Mouse (Mus musculus): Measurements from ENCODE around the gene Gm49673.
"Not testable (repeated sequence)": the region's sequence is repeated elsewhere in the genome, so short reads cannot be mapped to it uniquely, and the experiment has no call there.

The Gm49673 gene

GRCm38 (mm10) chr17:8138116-8138515 is 9.5 kb downstream of the Gm49673 start:
- DNase-seq (ENCODE audit: low spot score in 2 of 2) = not testable (repeated sequence)

- DNase-seq (ENCODE audit: low spot score in 2 of 2) = not testable (repeated sequence)
Measured at GRCm38 (mm10) chr17:8130849-8131248, 16.7 kb downstream of the Gm49673 start.

GRCm38 (mm10) chr17:8129578-8129977 is 18.0 kb downstream of the Gm49673 start:
- DNase-seq (ENCODE audit: low spot score in 2 of 2) = not testable (repeated sequence)

- not testable (repeated sequence) for DNase-seq (ENCODE audit: low spot score in 2 of 2)
Measured at GRCm38 (mm10) chr17:8128326-8128993, 19.1 kb downstream of the Gm49673 start.

GRCm38 (mm10) chr17:8124586-8124985 is 23.0 kb downstream of the Gm49673 start:
- DNase-seq (ENCODE audit: low spot score in 2 of 2) = not testable (repeated sequence)

- DNase-seq (ENCODE audit: low spot score in 2 of 2) = not testable (repeated sequence)
Measured at GRCm38 (mm10) chr17:8122974-8123373, 24.6 kb downstream of the Gm49673 start.

GRCm38 (mm10) chr17:8116928-8117327 is 30.7 kb downstream of the Gm49673 start:
- DNase-seq (ENCODE audit: low spot score in 2 of 2) = not testable (repeated sequence)

- not testable (repeated sequence) for DNase-seq (ENCODE audit: low spot score in 2 of 2)
Measured at GRCm38 (mm10) chr17:8116378-8116777, 31.2 kb downstream of the Gm49673 start.

GRCm38 (mm10) chr17:8112199-8112598 is 35.4 kb downstream of the Gm49673 start:
- DNase-seq (ENCODE audit: low spot score in 2 of 2) = not testable (repeated sequence)

GRCm38 (mm10) chr17:8101297-8101609 is 46.3 kb downstream of the Gm49673 start:
- DNase-seq (ENCODE audit: low spot score in 2 of 2) = not testable (repeated sequence)

GRCm38 (mm10) chr17:8100405-8101296 is 46.9 kb downstream of the Gm49673 start:
- DNase-seq (ENCODE audit: low spot score in 2 of 2) = not testable (repeated sequence)

GRCm38 (mm10) chr17:8096199-8096598 is 51.4 kb downstream of the Gm49673 start:
- not testable (repeated sequence) for DNase-seq (ENCODE audit: low spot score in 2 of 2)

- DNase-seq (ENCODE audit: low spot score in 2 of 2) = not testable (repeated sequence)
Measured at GRCm38 (mm10) chr17:8095653-8096052, 51.9 kb downstream of the Gm49673 start.

GRCm38 (mm10) chr17:8092537-8093526 is 54.8 kb downstream of the Gm49673 start:
- DNase-seq (ENCODE audit: low spot score in 2 of 2) = not testable (repeated sequence)

GRCm38 (mm10) chr17:8091320-8091719 is 56.3 kb downstream of the Gm49673 start:
- not testable (repeated sequence) for DNase-seq (ENCODE audit: low spot score in 2 of 2)

GRCm38 (mm10) chr17:8069847-8070246 is 77.7 kb downstream of the Gm49673 start:
- peak in 1 of 2 experiments; percentile 11 for DNase-seq (ENCODE audit: low spot score in 2 of 2)

GRCm38 (mm10) chr17:8056637-8057138 is 90.9 kb downstream of the Gm49673 start:
- not testable (repeated sequence) for DNase-seq (ENCODE audit: low spot score in 2 of 2)

- DNase-seq (ENCODE audit: low spot score in 2 of 2) = not testable (repeated sequence)
Measured at GRCm38 (mm10) chr17:8055919-8056589, 91.5 kb downstream of the Gm49673 start.

- peak; percentile 60 to 73 for DNase-seq (ENCODE audit: low spot score in 2 of 2)
Measured at GRCm38 (mm10) chr17:8051247-8051646, 96.3 kb downstream of the Gm49673 start.

- DNase-seq (ENCODE audit: low spot score in 2 of 2) = not testable (repeated sequence)
Measured at GRCm38 (mm10) chr17:8050218-8050617, 97.4 kb downstream of the Gm49673 start.

- DNase-seq (ENCODE audit: low spot score in 2 of 2) = peak; percentile 17 to 60
Measured at GRCm38 (mm10) chr17:8046178-8046577, 101.4 kb downstream of the Gm49673 start.

Measured in natural killer cell, adult 2 months (primary cell).